Mouse (Mus musculus) myocyte (in vitro differentiated cells): ENCODE data around the gene Tap2.

Experiments used
- POLR2A ChIP-seq: IDR thresholded peaks from one replicate; pipeline ENCODE4 v1.6.1; 2011; ENCODE audit warnings: low read depth, mild to moderate bottlenecking, control low read depth, moderate library complexity; ENCODE audit not compliant: insufficient read length
- TCF12 ChIP-seq: IDR thresholded peaks from one replicate; pipeline ENCODE4 v1.6.1; 2011; ENCODE audit warnings: mild to moderate bottlenecking, control low read depth; ENCODE audit not compliant: poor library complexity, insufficient read depth, severe bottlenecking

- no peak for TF ChIP-seq POLR2A
- TF ChIP-seq TCF12: no peak
Observed at GRCm38 (mm10) chr17:34261502-34261901, 58.2 kb downstream of the Tap2 start.
